Mouse (Mus musculus) kidney, postnatal 14 days (tissue): ENCODE data around the gene 6430628N08Rik.

Source experiments
- DNase-seq: peaks from one replicate; pipeline ENCODE4 v3.0.0; 2022; ENCODE audit warnings: mixed read lengths

6430628N08Rik gene

GRCm38 (mm10) chr4:115890553-115890952 is at the start of gene 6430628N08Rik:
Gene 6430628N08Rik, plus strand, starts transcription at chr4:115890665.
- no peak for DNase-seq

- no peak for DNase-seq
Observed at GRCm38 (mm10) chr4:115840842-115841241, 49.6 kb upstream of the 6430628N08Rik start.

GRCm38 (mm10) chr4:115846656-115847055 is 43.8 kb upstream of the 6430628N08Rik start:
- DNase-seq = peak; percentile 33

- DNase-seq = no peak
Observed at GRCm38 (mm10) chr4:115847377-115847776, 43.1 kb upstream of the 6430628N08Rik start.

- DNase-seq = no peak
Observed at GRCm38 (mm10) chr4:115848083-115848482, 42.4 kb upstream of the 6430628N08Rik start.

- no peak for DNase-seq
Observed at GRCm38 (mm10) chr4:115848990-115849677, 41.3 kb upstream of the 6430628N08Rik start.

- no peak for DNase-seq
Observed at GRCm38 (mm10) chr4:115850111-115850510, 40.4 kb upstream of the 6430628N08Rik start.

GRCm38 (mm10) chr4:115850631-115851030 is 39.8 kb upstream of the 6430628N08Rik start:
- DNase-seq = no peak

- DNase-seq = no peak
Observed at GRCm38 (mm10) chr4:115851569-115851968, 38.9 kb upstream of the 6430628N08Rik start.

GRCm38 (mm10) chr4:115855100-115855499 is 35.4 kb upstream of the 6430628N08Rik start:
- no peak for DNase-seq

- DNase-seq = no peak
Observed at GRCm38 (mm10) chr4:115855609-115856008, 34.9 kb upstream of the 6430628N08Rik start.

GRCm38 (mm10) chr4:115856282-115856681 is 34.2 kb upstream of the 6430628N08Rik start:
- no peak for DNase-seq

GRCm38 (mm10) chr4:115857293-115857883 is 33.1 kb upstream of the 6430628N08Rik start:
- no peak for DNase-seq

GRCm38 (mm10) chr4:115863352-115863751 is 27.1 kb upstream of the 6430628N08Rik start:
- no peak for DNase-seq

GRCm38 (mm10) chr4:115863880-115864279 is 26.6 kb upstream of the 6430628N08Rik start:
- no peak for DNase-seq

- DNase-seq = no peak
Observed at GRCm38 (mm10) chr4:115869512-115870210, 20.8 kb upstream of the 6430628N08Rik start.

- no peak for DNase-seq
Observed at GRCm38 (mm10) chr4:115873231-115873630, 17.2 kb upstream of the 6430628N08Rik start.

GRCm38 (mm10) chr4:115878216-115878678 is 12.2 kb upstream of the 6430628N08Rik start:
- no peak for DNase-seq

GRCm38 (mm10) chr4:115878828-115879227 is 11.6 kb upstream of the 6430628N08Rik start:
- no peak for DNase-seq

GRCm38 (mm10) chr4:115881183-115881582 is 9.3 kb upstream of the 6430628N08Rik start:
- DNase-seq = no peak

GRCm38 (mm10) chr4:115882195-115882594 is 8.3 kb upstream of the 6430628N08Rik start:
- DNase-seq = no peak

- DNase-seq = peak; percentile 25
Observed at GRCm38 (mm10) chr4:115884022-115884421, 6.4 kb upstream of the 6430628N08Rik start, which contains the start of gene Kncn. Gene Kncn, plus strand, starts transcription at chr4:115884400.

- DNase-seq = no peak
Observed at GRCm38 (mm10) chr4:115885846-115886245, 4.6 kb upstream of the 6430628N08Rik start.

GRCm38 (mm10) chr4:115886875-115887274 is 3.6 kb upstream of the 6430628N08Rik start:
- no peak for DNase-seq
